Mouse (Mus musculus) heart, postnatal 36 days (tissue): ENCODE results near the gene Sox6. TPM values are rescaled to one million over a fixed set of nuclear protein-coding genes. Genes with fewer than 3 reads are reported as not detected.

Experiments used
- DNase-seq, 2 experiments: peaks; one replicate each; pipeline ENCODE4 v3.0.0; 2021 to 2022
- intact Hi-C: fragments of 180-260 bp; cut with DNase I; formaldehyde crosslinking; loops from one replicate; pipeline ENCODE4 v1.15.1; 2025
- total RNA-seq, 2 experiments: library from RNA; stranded (reverse); gene quantifications; 2 replicates each; pipeline ENCODE4 v1.2.3; 2021

The Sox6 gene
- total RNA-seq, 2 experiments from 2014 or later: 24.0 to 30.4 TPM

- intact Hi-C loops: no loop called here
- DNase-seq: no peak
Measured at GRCm38 (mm10) chr7:116002726-116003125, 35.9 kb downstream of the Sox6 start.

GRCm38 (mm10) chr7:115988109-115988779 lies 50.4 kb downstream of the Sox6 start:
- no peak for DNase-seq
- intact Hi-C loops: no loop called here

- no peak for DNase-seq
- intact Hi-C loops: no loop called here
Measured at GRCm38 (mm10) chr7:115985716-115986115, 52.9 kb downstream of the Sox6 start.

- intact Hi-C loops: no loop called here
- no peak for DNase-seq
Measured at GRCm38 (mm10) chr7:115984076-115984475, 54.5 kb downstream of the Sox6 start.

GRCm38 (mm10) chr7:115979813-115980512 lies 58.6 kb downstream of the Sox6 start:
- intact Hi-C loops: no loop called here
- no peak for DNase-seq

- intact Hi-C loops: no loop called here
- no peak for DNase-seq
Measured at GRCm38 (mm10) chr7:115974518-115974917, 64.1 kb downstream of the Sox6 start.

- intact Hi-C loops: no loop called here
- DNase-seq: no peak
Measured at GRCm38 (mm10) chr7:115967186-115967585, 71.4 kb downstream of the Sox6 start.

GRCm38 (mm10) chr7:115966181-115966580 lies 72.4 kb downstream of the Sox6 start:
- intact Hi-C loops: no loop called here
- no peak for DNase-seq

GRCm38 (mm10) chr7:115953046-115953445 lies 85.5 kb downstream of the Sox6 start:
- intact Hi-C loops: loop anchor here (5.0 kb wide), 1 partner anchor 79 kb away; no protein-coding TSS in a partner anchor
- DNase-seq: no peak

- intact Hi-C loops: loop anchor here (5.0 kb wide), 1 partner anchor 80 kb away; no protein-coding TSS in a partner anchor
Measured at GRCm38 (mm10) chr7:115952235-115952634, 86.4 kb downstream of the Sox6 start.

GRCm38 (mm10) chr7:115951689-115952088 lies 86.9 kb downstream of the Sox6 start:
- no peak for DNase-seq
- intact Hi-C loops: loop anchor here (5.0 kb wide), 1 partner anchor 81 kb away; no protein-coding TSS in a partner anchor

More at GRCm38 (mm10) chr7:115952235-115952634, 86.4 kb downstream of the Sox6 start:
- DNase-seq: no peak

- DNase-seq: no peak
- intact Hi-C loops: no loop called here
Measured at GRCm38 (mm10) chr7:115947916-115948315, 90.7 kb downstream of the Sox6 start.

- DNase-seq: no peak
- intact Hi-C loops: no loop called here
Measured at GRCm38 (mm10) chr7:115946559-115946958, 92.0 kb downstream of the Sox6 start.

GRCm38 (mm10) chr7:115945516-115945915 lies 93.1 kb downstream of the Sox6 start:
- DNase-seq: no peak
- intact Hi-C loops: no loop called here

GRCm38 (mm10) chr7:115944250-115944649 lies 94.3 kb downstream of the Sox6 start:
- intact Hi-C loops: no loop called here
- no peak for DNase-seq

GRCm38 (mm10) chr7:115941766-115942165 lies 96.8 kb downstream of the Sox6 start:
- no peak for DNase-seq
- intact Hi-C loops: no loop called here

- no peak for DNase-seq
- intact Hi-C loops: no loop called here
Measured at GRCm38 (mm10) chr7:115939292-115939691, 99.3 kb downstream of the Sox6 start.

GRCm38 (mm10) chr7:115936908-115937307 lies 101.7 kb downstream of the Sox6 start:
- DNase-seq: no peak
- intact Hi-C loops: no loop called here

- intact Hi-C loops: no loop called here
Measured at GRCm38 (mm10) chr7:115915338-115915737, 123.3 kb downstream of the Sox6 start.

GRCm38 (mm10) chr7:115910313-115910712 lies 128.3 kb downstream of the Sox6 start:
- intact Hi-C loops: no loop called here
- DNase-seq: no peak

More at GRCm38 (mm10) chr7:115915338-115915737, 123.3 kb downstream of the Sox6 start:
- no peak for DNase-seq

GRCm38 (mm10) chr7:115904798-115905207 lies 133.8 kb downstream of the Sox6 start:
- no peak for DNase-seq
- intact Hi-C loops: no loop called here
